ENCODE assay signal across 19 mouse cellular contexts in genomic region chr3:136721804-136722427, GRCm38 (mm10). TPM values are rescaled to one million over a fixed set of nuclear protein-coding genes. Genes with fewer than 3 reads are reported as not detected.
A peak's percentile ranks its signal among the peaks of the same experiment; 100 is the strongest.
DNase-seq lines count a peak whose midpoint lies in the region; ATAC-seq and TF ChIP-seq lines count a peak whose summit lies in the region.
"Had no signal": no experiment of that assay in that cellular context is flagged by ENCODE, and none has a peak within 500 bp of the region (broad histone marks: within the 10 kb centered on the region; RNA-seq: fewer than 3 reads in every experiment).

No protein-coding gene starts in this region.

- 28% methylated on average over 4 of the region's 4 CpGs for WGBS in kidney, embryonic 14.5 days

- ATAC-seq in kidney, embryonic 14.5 days (ENCODE audit: low FRiP score, low TSS enrichment) = peak; percentile 71; the same call in 1 of the 2 replicates
- ATAC-seq: CD4-positive, CD25-positive, alpha-beta regulatory T cell, adult 4 months; forebrain, postnatal 0 days; liver, postnatal 0 days had no signal

- no peak overlapping the region for H3K9ac ChIP-seq in kidney, embryonic 14.5 days (ENCODE audit: low read depth, low read length)
- H3K9ac ChIP-seq: forebrain, postnatal 0 days; liver, postnatal 0 days; neural tube, embryonic 13.5 days had no signal

- H3K4me2 ChIP-seq in kidney, embryonic 14.5 days (replicated peaks; ENCODE audit: low read depth, low read length) = no peak overlapping the region
- peak overlapping the region; percentile 46 for H3K4me2 ChIP-seq in myocyte (ENCODE audit: low read depth)
- H3K4me2 ChIP-seq: heart, embryonic 11.5 days; neural tube, embryonic 13.5 days had no signal

- TF ChIP-seq POLR2A in myocyte (IDR thresholded peaks at IDR 0.05; ENCODE audit: insufficient read length, low read depth) = no peak

- peaks cover 5% of the 10 kb centered on the region for H3K9me3 ChIP-seq in kidney, embryonic 14.5 days (ENCODE audit: control insufficient read depth, low read length)

- H3K36me3 ChIP-seq in kidney, embryonic 14.5 days (ENCODE audit: control insufficient read depth, insufficient read depth, low read length) = no peaks in the 10 kb centered on the region
- no peaks in the 10 kb centered on the region for H3K36me3 ChIP-seq in myocyte (ENCODE audit: control insufficient read depth, insufficient read depth)
- H3K36me3 ChIP-seq: neural tube, embryonic 13.5 days had no signal

- H3K79me2 ChIP-seq in myocyte (ENCODE audit: control insufficient read depth, insufficient read depth) = peaks cover 66% of the 10 kb centered on the region

- H3K4me1 ChIP-seq in kidney, embryonic 14.5 days (ENCODE audit: control insufficient read depth, insufficient read depth, low read length) = 0 out of 2 replicates have a peak, but pooled peaks cover 3% of the 10 kb centered on the region

- no peak overlapping the region for H3K27ac ChIP-seq in kidney, embryonic 14.5 days (ENCODE audit: low read depth, low read length)
- H3K27ac ChIP-seq: macrophage; neural tube, embryonic 13.5 days had no signal

- H3K4me3 ChIP-seq in kidney, embryonic 14.5 days (ENCODE audit: low read length) = no peak overlapping the region
- no peak overlapping the region for H3K4me3 ChIP-seq in myocyte
- H3K4me3 ChIP-seq: erythroblast, embryonic 14.5 days; neural tube, embryonic 13.5 days had no signal

- no peak for DNase-seq in kidney, adult 9 months
- DNase-seq in embryo, embryonic 11 days = peak; percentile 65
- peak; percentile 72 for DNase-seq in forelimb bud, embryonic 11.5 days (ENCODE audit: low read depth, low spot score)
- DNase-seq in urinary bladder, postnatal 10 days (ENCODE audit: low spot score) = no peak
- no peak for DNase-seq in heart, adult 9 months (ENCODE audit: low spot score in 2 of 2)
- DNase-seq: adrenal gland, postnatal 36 days; cerebellum, postnatal 25 days; forebrain, postnatal 0 days; heart, postnatal 36 days; kidney, adult 18-20 months; left cerebral cortex, postnatal 4 days; liver, postnatal 0 days had no signal

- H3K27me3 ChIP-seq in kidney, embryonic 14.5 days (ENCODE audit: control insufficient read depth, insufficient read depth, low read length) = no peaks in the 10 kb centered on the region
- no peaks in the 10 kb centered on the region for H3K27me3 ChIP-seq in myocyte (ENCODE audit: control insufficient read depth, insufficient read depth, insufficient read length)
- H3K27me3 ChIP-seq: neural tube, embryonic 13.5 days had no signal

- H3ac ChIP-seq in myocyte (ENCODE audit: control insufficient read depth, insufficient read length) = no peak overlapping the region

TF ChIP-seq in myocyte, 11 proteins besides CTCF, POLR2A, EP300 and RAD21:
- TF ChIP-seq TCF3 (IDR thresholded peaks at IDR 0.05; ENCODE audit: insufficient read length, low read depth) (peak; percentile 62), MYOG (IDR thresholded peaks at IDR 0.05; ENCODE audit: control insufficient read depth in 1 of 3, insufficient read depth in 1 of 3, insufficient read length in 2 of 3, low read depth in 2 of 3) (peak; percentile 53 to 91 (median 67)), REST (IDR thresholded peaks at IDR 0.05; ENCODE audit: insufficient read depth, insufficient read length) (no peak), TCF12 (IDR thresholded peaks at IDR 0.05; ENCODE audit: insufficient read depth, poor library complexity, severe bottlenecking) (peak; percentile 81), MYOD1 (IDR thresholded peaks at IDR 0.05; ENCODE audit: control insufficient read depth in 1 of 3, insufficient read length in 2 of 3, low read depth in 2 of 3) (peak in 2 of 3 experiments; percentile 88)

RNA-seq across cellular contexts. Expression of gene Ppp3ca, which starts 52.0 kb away (rescaled TPM):
- 61.1 and 76.7 TPM in 2 replicates for polyA plus RNA-seq in kidney, embryonic 14.5 days (2014; fragmentation: Nextera tagmentation; extraction: Ambion mirVana)
- 34.0 TPM for polyA plus RNA-seq in myocyte (2012; fragmentation: generic; extraction: Trizol)

Comparison
In these comparisons a context has a peak if more than half of its experiments do, and no peak if none do; other contexts are left out.
1. DNase-seq: peak in embryo, embryonic 11 days (single experiment) and forelimb bud, embryonic 11.5 days (single experiment); none in kidney, adult 9 months (single experiment), urinary bladder, postnatal 10 days (single experiment) and heart, adult 9 months (0 of 2).